Mouse (Mus musculus) testis, adult 2 months (tissue): ENCODE results near the gene Hnf1b. TPM values are rescaled to one million over a fixed set of nuclear protein-coding genes. Genes with fewer than 3 reads are reported as not detected.

Experiments used
- H3K27ac ChIP-seq: fragments of 200-500 bp; 2 replicates; pipeline ENCODE4 v1.5.1; 2012; ENCODE audit warnings: low read depth, low read length; ENCODE audit not compliant: control insufficient read depth, insufficient read depth
- H3K27me3 ChIP-seq: fragments of 200-500 bp; 2 replicates; pipeline ENCODE4 v1.6.1; 2012; ENCODE audit warnings: mild to moderate bottlenecking, low read length, moderate library complexity; ENCODE audit not compliant: control insufficient read depth, insufficient read depth
- H3K36me3 ChIP-seq: fragments of 200-500 bp; 2 replicates; pipeline ENCODE4 v1.6.1; 2012; ENCODE audit warnings: mild to moderate bottlenecking, low read length; ENCODE audit not compliant: control insufficient read depth, insufficient read depth
- H3K4me1 ChIP-seq: fragments of 200-500 bp; 2 replicates; pipeline ENCODE4 v1.6.1; 2012; ENCODE audit warnings: low read length; ENCODE audit not compliant: control insufficient read depth, insufficient read depth
- H3K4me3 ChIP-seq: fragments of 200-500 bp; 2 replicates; pipeline ENCODE4 v1.5.1; 2012; ENCODE audit warnings: low read depth, mild to moderate bottlenecking, low read length, moderate library complexity, mixed read lengths; ENCODE audit not compliant: control insufficient read depth
- CTCF ChIP-seq: fragments of 200-500 bp; IDR thresholded peaks from 2 replicates; pipeline ENCODE4 v1.5.1; 2012; ENCODE audit warnings: low read depth, mild to moderate bottlenecking, inconsistent platforms, low read length, moderate library complexity; ENCODE audit not compliant: control insufficient read depth, insufficient read depth, insufficient replicate concordance
- POLR2A ChIP-seq: fragments of 200-500 bp; IDR thresholded peaks from 2 replicates; pipeline ENCODE4 v1.6.1; 2012; ENCODE audit warnings: low read depth, mild to moderate bottlenecking, inconsistent platforms, low read length, moderate library complexity; ENCODE audit not compliant: control insufficient read depth
- polyA plus RNA-seq: library from polyadenylated mRNA; depleted of rRNA; stranded (reverse); fragments of >200 nt; gene quantifications from 2 replicates; pipeline ENCODE4 v1.2.3, GENCODE M21; 2012

The Hnf1b gene
- polyA plus RNA-seq, 1 experiment = 37.1 TPM

DNA sequence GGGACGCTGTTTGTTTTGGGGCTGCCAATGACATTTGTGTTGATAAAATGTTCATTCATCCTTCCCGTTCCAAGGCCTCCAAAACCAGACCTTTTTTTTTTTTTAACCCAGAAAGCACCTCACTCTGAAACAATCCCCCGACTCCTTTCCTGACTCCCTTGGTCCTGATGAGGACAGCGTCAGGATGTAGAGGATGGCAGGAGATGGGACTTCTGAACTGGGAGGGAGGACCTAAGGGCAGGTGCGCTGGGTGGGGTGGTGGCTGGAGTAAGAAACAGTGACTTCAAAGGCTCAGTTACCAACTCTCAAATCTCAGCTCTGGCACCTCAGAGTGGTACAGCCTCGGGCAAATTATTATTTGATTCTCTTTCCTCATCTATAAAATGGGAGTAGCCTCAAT is 33.2 kb downstream of the Hnf1b start:
- no peak overlapping the region for H3K27ac ChIP-seq
- H3K36me3 ChIP-seq = no peaks in the 10 kb centered on the region
- H3K4me3 ChIP-seq = peak overlapping the region; percentile 87
- TF ChIP-seq POLR2A = no peak
- TF ChIP-seq CTCF = no peak
- 0 out of 2 replicates have a peak, but pooled peaks cover 2% of the 10 kb centered on the region for H3K4me1 ChIP-seq
- H3K27me3 ChIP-seq = no peaks in the 10 kb centered on the region

DNA sequence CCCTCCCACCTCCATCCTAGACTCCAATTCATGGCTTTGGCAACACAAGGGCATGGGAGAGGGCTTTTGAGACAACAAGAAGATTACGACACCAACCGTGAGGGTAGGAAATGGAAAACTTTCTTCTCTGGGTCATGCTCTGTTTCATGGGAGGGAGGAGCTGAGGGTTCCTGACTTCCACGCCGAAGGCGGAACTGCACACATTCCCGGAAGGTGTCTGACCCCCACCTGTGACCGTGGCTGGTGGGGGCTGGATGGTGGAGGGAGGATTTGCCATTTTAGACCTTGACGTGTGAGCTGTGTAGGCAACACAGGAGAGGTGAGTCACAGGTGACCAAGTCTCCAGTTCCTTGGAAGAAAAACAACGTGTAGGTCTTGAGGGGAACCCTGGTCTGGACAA is 33.9 kb downstream of the Hnf1b start:
- no peaks in the 10 kb centered on the region for H3K36me3 ChIP-seq
- H3K4me3 ChIP-seq = peak overlapping the region; percentile 87
- H3K27ac ChIP-seq = no peak overlapping the region
- TF ChIP-seq POLR2A (no peak), CTCF (no peak)
- H3K4me1 ChIP-seq = 0 out of 2 replicates have a peak, but pooled peaks cover 2% of the 10 kb centered on the region
- no peaks in the 10 kb centered on the region for H3K27me3 ChIP-seq

DNA sequence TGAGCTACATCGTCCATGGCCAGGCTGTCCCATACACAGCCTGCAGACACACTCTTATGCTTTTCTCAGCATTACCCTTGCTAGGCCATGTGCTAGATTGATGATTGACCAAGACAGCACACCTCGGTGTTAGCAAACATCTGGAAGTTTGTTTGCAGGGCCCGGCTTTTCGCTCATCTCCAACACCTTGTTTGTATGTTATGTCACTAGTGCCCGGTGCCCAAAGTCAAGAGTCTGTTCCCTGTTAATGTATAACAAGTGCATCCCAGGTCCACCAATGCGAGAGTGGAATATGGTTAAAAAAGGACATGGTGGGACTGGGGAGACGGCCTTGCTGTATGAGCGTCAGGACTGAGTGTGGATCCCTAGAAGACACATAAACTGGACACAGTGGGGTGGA is 35.3 kb downstream of the Hnf1b start:
- peak overlapping the region; percentile 28 for H3K4me3 ChIP-seq
- no peaks in the 10 kb centered on the region for H3K36me3 ChIP-seq
- H3K27ac ChIP-seq = no peak overlapping the region
- 0 out of 2 replicates have a peak, but pooled peaks cover 2% of the 10 kb centered on the region for H3K4me1 ChIP-seq
- H3K27me3 ChIP-seq = no peaks in the 10 kb centered on the region
- TF ChIP-seq CTCF (no peak), POLR2A (no peak)

DNA sequence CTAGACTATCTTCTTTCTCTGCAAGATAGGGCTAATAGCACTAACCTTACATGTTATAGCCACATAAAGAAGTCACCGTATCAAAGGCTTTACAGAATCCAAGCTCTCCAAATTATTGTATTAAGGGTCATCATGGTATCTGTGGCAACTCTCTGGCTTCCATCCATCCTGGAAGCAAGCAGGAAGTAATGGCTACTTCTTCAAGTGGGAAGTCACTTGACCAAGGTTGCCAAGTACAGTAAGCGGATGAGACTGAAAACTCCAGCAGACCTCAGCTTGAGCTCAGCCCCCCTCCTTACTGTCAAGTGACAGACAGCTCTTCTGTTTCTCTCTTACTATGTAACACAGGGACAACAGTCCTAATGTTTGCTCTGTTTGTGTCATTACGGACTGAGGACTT is 36.9 kb downstream of the Hnf1b start:
- TF ChIP-seq POLR2A (no peak), CTCF (no peak)
- H3K4me1 ChIP-seq = 0 out of 2 replicates have a peak, but pooled peaks cover 2% of the 10 kb centered on the region
- no peaks in the 10 kb centered on the region for H3K36me3 ChIP-seq
- H3K27me3 ChIP-seq = no peaks in the 10 kb centered on the region
- H3K4me3 ChIP-seq = no peak overlapping the region
- no peak overlapping the region for H3K27ac ChIP-seq

DNA sequence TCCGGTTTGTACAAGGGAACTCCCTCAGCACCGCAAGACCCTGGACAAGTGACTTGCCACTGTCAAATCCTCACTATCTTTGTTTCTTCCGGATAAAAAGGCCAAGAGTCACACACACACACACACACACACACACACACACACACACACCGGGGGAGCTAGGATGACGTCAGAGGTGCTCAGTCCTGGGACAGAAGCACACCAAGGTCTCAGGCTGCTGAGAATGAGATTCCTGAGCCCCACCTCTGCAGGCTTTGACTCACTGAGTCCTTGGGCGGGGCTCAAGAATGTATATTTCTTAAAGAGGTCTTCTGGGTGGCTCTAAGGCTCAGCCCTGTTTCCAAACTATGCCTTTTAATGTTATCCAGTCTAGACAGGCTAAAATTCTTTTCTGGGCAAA is 41.5 kb downstream of the Hnf1b start:
- H3K4me3 ChIP-seq = no peak overlapping the region
- no peaks in the 10 kb centered on the region for H3K4me1 ChIP-seq
- H3K27me3 ChIP-seq = no peaks in the 10 kb centered on the region
- H3K36me3 ChIP-seq = no peaks in the 10 kb centered on the region
- H3K27ac ChIP-seq = no peak overlapping the region
- TF ChIP-seq POLR2A (no peak), CTCF (no peak)

DNA sequence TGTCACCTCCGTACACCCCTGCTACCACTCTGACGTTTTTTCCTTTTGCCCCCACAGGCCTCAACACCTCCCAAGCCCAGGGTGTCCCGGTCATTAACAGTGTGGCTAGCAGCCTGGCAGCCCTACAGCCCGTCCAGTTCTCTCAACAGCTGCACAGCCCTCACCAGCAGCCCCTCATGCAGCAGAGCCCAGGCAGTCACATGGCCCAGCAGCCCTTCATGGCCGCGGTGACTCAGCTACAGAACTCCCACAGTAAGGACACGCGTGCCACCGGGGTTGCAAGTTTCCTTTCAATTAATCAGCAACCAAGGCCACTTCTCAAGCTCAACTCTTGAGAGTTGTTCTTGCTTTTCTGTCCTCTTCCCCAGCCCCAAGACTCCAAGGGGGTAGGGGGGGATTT is 43.5 kb downstream of the Hnf1b start:
- Histone ChIP-seq H3K27ac (no peak overlapping the region), H3K36me3 (no peaks in the 10 kb centered on the region), H3K4me3 (no peak overlapping the region), H3K4me1 (no peaks in the 10 kb centered on the region), H3K27me3 (no peaks in the 10 kb centered on the region)
- no peak for TF ChIP-seq CTCF
- no peak for TF ChIP-seq POLR2A

DNA sequence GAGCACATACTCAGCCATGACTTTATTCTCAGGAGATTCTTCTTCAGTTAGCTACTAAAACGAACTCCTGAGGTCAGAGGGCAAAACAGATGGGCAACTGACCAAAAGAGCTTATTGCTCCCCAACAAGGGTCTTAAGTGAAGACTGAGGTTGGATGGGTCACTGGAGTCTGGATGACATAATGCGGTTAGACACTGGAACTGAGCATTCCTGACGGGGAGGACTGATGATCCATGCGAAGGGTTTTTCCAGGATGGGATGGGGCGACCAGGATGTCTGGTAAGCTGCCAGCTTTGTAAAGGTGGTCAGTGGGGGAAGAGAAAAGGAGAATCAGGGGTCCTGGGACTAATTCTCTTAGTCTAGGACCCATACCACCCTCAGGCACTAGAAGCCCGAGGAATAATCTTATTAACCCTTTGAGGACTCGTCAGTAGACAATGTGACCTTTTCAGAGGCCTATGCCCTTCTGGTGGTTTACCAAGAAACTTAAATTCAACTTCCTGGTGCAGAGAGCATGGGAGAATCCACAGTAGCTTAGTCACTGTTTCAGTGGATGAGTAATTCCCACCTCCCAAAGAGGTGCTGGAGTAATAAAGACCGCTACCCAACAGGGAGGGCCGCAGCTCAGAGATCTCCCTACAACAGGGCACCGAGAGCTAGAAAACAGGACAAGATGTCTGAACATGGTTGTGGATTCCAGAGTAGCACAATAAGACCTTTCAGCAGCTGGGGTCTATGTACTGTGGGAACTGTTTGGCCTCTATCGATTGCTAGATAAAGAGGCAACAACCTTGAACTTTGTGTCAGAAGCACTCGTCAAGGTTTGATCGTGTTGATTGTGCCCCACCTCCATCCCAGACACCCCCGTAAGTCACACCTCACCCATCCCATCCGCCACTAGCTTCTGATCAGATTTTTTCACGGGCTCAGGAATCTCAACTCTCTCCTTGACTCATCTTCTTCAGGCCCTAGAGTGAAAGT is 46.9 kb downstream of the Hnf1b start:
- Histone ChIP-seq H3K4me3 (no peak overlapping the region), H3K36me3 (no peaks in the 10 kb centered on the region), H3K27me3 (no peaks in the 10 kb centered on the region), H3K27ac (no peak overlapping the region), H3K4me1 (no peaks in the 10 kb centered on the region)
- TF ChIP-seq POLR2A (no peak), CTCF (no peak)
